Mouse (Mus musculus) ovary, postnatal 10 days (tissue): ENCODE data around the gene Rpl23a.
A peak's percentile ranks its signal among the peaks of the same experiment; 100 is the strongest.

Experiments used
- DNase-seq: peaks from one replicate; pipeline ENCODE4 v3.0.0; 2022; ENCODE audit warnings: low spot score

Rpl23a gene

DNA sequence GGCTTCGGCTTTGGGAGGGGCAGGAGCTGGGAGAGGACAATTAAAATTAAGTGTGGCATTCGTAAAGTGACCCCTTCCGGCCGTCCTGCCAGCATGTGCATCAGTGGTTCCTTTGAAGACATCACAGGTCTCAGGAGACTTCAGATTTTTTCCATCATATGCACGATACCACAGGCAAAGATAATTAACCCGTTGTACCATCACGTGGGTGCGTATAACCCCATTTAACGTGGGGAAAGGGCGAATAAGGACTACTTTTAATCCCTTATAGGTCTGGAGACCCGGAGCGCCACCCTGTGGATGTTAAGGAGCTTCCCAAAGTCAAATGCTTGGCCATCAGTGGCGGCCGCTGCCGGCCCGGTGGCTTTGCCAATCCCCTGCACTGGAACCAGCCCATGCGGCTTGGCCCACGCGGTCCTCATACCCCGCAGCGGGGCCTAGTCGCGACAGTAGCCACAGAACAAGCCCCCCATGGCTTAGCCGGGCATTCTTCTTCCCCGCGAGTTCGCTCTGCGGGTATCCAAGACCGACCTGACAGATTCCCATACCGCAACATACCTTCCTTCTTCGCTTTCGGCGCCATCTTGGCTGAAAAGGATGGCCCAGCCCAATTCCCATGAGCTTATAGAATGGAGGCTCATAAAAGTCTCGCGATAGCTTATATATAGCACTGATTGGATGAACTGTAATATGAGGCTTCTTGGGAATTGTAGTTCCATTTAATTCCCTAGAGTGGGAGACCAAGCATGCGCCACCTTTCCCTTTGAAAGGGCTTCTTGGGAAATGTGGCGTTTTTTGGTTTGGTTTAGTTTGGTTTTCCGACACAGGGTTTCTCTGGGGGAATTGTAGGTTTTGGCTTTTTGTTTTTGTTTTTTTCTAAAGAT, at the start of gene Rpl23a:
Gene Rpl23a (minus strand): TSS at position 624 of the 884 bp plus-strand sequence.
- peak; percentile 81 for DNase-seq

- no peak for DNase-seq
These were observed 48.1 kb upstream of the Rpl23a start for GRCm38 (mm10) chr11:78231518-78231917.

GRCm38 (mm10) chr11:78223586-78223985, 40.2 kb upstream of the Rpl23a start:
- DNase-seq = no peak

GRCm38 (mm10) chr11:78215709-78216317, 32.4 kb upstream of the Rpl23a start:
- no peak for DNase-seq

- DNase-seq = no peak
These were observed 29.9 kb upstream of the Rpl23a start for GRCm38 (mm10) chr11:78213086-78213817.

DNA sequence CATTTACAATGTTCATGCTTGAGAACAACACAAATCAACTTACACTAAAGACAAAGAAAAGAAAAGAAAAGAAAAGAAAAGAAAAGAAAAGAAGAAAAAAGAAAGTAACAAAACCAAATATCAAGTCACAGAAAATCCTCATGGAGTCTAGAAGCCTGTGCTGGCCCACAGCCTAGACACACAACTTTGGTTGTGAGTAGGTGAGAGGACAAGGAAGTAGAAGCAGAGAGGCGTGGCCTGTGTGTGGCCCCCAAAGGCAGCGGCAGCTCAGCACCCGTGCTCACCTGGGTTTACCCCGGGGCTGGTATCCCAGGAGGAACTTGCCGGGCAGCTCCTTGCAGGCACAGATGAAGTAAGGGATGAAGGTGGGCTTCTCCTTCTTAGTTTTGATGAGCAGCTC, 28.1 kb upstream of the Rpl23a start:
- DNase-seq = no peak

DNA sequence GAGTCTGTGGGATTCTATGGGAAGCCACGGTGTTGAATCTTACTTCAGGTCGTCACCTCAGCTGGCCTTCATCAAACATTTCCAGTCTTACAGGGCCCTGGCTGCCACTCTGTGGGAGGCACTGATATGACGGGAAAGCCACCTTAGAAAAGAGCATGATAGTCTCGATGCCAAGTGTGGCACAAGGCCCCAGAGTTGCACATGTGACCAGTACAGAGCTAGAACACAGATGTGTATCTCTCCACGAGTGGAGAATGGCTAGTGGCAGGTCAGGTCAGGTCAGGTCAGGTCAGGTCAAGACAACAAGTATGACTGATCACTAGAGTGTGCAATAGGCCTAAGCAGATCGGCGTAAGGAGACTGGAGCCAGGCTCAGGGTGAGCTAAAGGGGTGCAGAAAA, 27.2 kb upstream of the Rpl23a start:
- DNase-seq = no peak

- no peak for DNase-seq
These were observed 26.5 kb upstream of the Rpl23a start for GRCm38 (mm10) chr11:78209886-78210285.

DNA sequence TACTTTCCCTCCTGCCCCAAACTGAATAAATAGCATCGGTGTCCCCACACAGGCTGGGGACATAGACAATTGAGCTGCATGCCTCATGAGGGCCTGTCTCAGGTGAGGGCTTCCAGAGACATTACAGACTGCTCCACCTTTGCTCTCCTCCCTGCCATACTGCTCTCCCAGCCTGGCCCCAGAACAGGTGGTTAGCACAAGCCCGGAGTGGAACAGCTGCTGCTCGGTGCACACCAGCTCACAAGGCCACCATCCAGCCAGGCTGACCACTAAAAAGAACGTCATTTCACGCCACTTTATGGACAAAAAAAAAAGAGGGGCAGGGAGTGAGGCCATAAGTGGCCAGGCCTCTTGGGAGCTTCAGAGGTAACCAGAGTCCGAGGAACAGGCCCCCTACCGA, 23.8 kb upstream of the Rpl23a start:
- no peak for DNase-seq

- DNase-seq = no peak
These were observed 22.2 kb upstream of the Rpl23a start for GRCm38 (mm10) chr11:78205361-78206206.

GRCm38 (mm10) chr11:78204287-78204686, 20.9 kb upstream of the Rpl23a start:
- no peak for DNase-seq

DNA sequence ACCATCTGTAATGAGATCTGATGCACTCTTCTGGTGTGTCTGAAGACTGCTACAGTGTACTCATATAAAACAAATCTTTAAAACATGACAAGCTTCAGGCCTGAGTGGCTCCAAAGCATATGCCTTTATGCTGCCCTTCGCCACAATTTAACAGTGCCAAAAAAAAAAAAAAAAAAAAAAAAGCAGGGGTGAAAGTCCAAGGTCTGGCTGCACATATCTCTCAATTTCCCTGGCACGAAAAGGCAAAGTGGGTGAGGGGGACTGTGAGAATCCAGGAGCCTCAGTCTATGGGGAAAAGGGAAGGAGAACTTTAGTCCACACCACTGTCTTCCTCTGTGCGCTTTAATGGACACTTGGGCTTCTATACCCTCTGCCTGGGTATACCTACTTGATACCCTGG, 19.0 kb upstream of the Rpl23a start:
- no peak for DNase-seq

- no peak for DNase-seq
These were observed 11.9 kb upstream of the Rpl23a start for GRCm38 (mm10) chr11:78195101-78195863.

DNA sequence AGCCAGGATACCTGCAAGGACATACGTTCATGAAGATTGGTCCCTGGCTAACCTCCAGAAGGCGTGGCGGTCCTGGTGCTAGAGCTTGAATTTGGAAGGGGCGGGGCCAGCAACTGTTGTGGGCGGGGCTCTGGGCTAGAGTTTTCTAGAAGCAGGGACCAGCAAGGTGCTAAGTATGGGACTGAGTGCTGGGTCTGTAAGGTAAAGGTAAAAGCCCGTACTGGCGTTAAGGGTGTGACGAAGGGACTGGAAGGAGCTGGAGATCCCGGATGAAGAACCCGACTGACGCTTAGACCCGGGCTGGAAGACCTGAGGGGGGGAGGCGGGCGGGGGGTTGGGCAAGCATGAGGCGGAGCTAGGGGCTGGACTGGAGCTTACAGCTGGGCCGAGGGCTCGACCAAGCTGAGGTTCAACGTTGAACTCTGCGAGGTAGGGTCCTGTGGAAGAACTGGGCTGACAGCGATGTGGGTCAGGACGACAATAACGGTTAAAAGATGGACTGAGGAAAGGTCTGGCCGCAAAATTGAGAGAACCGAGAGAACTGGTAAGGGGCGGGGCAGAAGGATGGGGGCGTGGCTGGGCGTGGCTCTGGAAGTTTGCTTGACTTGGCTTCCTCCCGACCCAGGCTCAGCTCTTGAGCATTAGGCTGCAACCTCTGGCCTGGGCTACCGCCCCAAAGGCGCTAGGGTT, 11.2 kb upstream of the Rpl23a start:
- DNase-seq = peak; percentile 42

- no peak for DNase-seq
These were observed 9.7 kb upstream of the Rpl23a start, which contains the start of gene Proca1 for GRCm38 (mm10) chr11:78193113-78193512. Gene Proca1 (plus strand): TSS chr11:78193392.

- DNase-seq = no peak
These were observed 6.7 kb upstream of the Rpl23a start for GRCm38 (mm10) chr11:78190041-78190440.

DNA sequence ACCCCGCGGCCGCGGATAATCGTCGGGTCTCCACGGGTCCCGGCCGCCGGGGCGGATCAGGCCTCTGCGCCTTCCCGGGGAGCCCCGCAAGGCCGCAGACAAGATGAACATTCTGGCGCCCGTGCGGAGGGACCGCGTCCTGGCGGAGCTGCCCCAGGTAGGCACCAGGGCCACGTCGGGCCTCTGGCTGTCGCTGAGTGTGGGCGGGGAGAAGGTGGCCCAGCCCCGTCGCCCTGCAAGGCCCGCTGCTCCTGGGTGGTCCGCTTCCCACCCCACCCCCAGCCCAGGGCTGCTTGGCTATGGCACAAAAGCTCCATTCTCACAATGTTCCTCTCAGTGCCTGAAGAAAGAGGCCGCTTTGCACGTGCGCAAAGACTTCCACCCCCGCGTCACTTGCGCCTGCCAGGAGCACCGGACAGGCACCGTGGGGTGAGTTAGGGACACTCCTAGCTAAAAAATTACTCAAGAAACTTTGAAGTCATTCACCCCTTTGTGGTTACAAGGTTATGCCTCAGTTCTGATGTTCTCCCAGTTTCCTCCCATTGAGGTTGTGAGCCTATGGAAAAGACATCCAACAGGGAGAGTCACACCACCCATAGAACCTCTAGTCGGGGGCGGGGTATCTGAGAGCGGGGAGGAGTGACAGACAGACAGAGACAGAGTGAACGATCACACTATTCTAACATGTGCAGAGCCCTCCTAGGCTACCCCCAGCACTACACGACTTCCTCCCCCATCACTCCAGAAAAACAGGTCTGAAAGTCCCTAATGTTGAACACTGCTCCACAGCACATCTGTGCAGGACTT, 6.1 kb upstream of the Rpl23a start:
- DNase-seq = peak; percentile 72

GRCm38 (mm10) chr11:78188331-78189233, 5.2 kb upstream of the Rpl23a start, which contains the start of gene Rab34:
Gene Rab34 (plus strand): TSS chr11:78188430.
- peak; percentile 82 for DNase-seq
